Mouse (Mus musculus) liver, embryonic 11.5 days (tissue): ENCODE measurements at regions not wholly inside any gene's neighbourhood (a gene's known extent, or its start where the extent isn't known, plus 50 kb on each side); places are given as distances from the start of the nearest gene placed in this dataset.
"Not testable (repeated sequence)": the region's sequence is repeated elsewhere in the genome, so short reads cannot be mapped to it uniquely, and the experiment has no call there.

ENCODE experiments used
- ATAC-seq: fragments of 200-750 bp; cut with Nextera tagmentation; replicated peaks from 2 replicates; pipeline ENCODE4 v1.8.0; 2017; ENCODE audit warnings: moderate number of reproducible peaks, mild to moderate bottlenecking, moderate TSS enrichment, moderate library complexity; ENCODE audit not compliant: low FRiP score
- DNase-seq: peaks from one replicate; pipeline ENCODE4 v3.0.0-alpha.2; 2017; ENCODE audit warnings: low spot score
- H3K27ac ChIP-seq: fragments of 300-500 bp; sonication (generic); 2 replicates; pipeline ENCODE4 v1.5.1; 2014; ENCODE audit warnings: mild to moderate bottlenecking, low read depth, low read length, control low read depth
- H3K27me3 ChIP-seq: fragments of 300-500 bp; sonication (generic); replicated peaks from 2 replicates; pipeline ENCODE4 v1.6.1; 2014; ENCODE audit warnings: low read length, mixed read lengths; ENCODE audit not compliant: control insufficient read depth, insufficient read depth
- H3K36me3 ChIP-seq: fragments of 300-500 bp; sonication (generic); 2 replicates; pipeline ENCODE4 v1.6.1; 2014; ENCODE audit warnings: mild to moderate bottlenecking, low read length, moderate library complexity, mixed read lengths; ENCODE audit not compliant: control insufficient read depth, insufficient read depth
- H3K4me1 ChIP-seq: fragments of 300-500 bp; sonication (generic); replicated peaks from 2 replicates; pipeline ENCODE4 v1.6.1; 2014; ENCODE audit warnings: low read length, mixed read lengths; ENCODE audit not compliant: control insufficient read depth, insufficient read depth
- H3K4me2 ChIP-seq: fragments of 300-500 bp; sonication (generic); 2 replicates; pipeline ENCODE4 v1.6.1; 2014; ENCODE audit warnings: mild to moderate bottlenecking, control low read depth, moderate library complexity
- H3K4me3 ChIP-seq: fragments of 300-500 bp; sonication (generic); 2 replicates; pipeline ENCODE4 v1.5.1; 2014; ENCODE audit warnings: low read depth, low read length, control low read depth
- H3K9ac ChIP-seq: fragments of 300-500 bp; sonication (generic); 2 replicates; pipeline ENCODE4 v1.6.1; 2014; ENCODE audit warnings: low read depth, low read length, control low read depth
- H3K9me3 ChIP-seq: fragments of 300-500 bp; sonication (generic); 2 replicates; pipeline ENCODE4 v1.6.1; 2016; ENCODE audit warnings: low read length, inconsistent platforms, mixed read lengths; ENCODE audit not compliant: control insufficient read depth
- WGBS: fragments of 180-500 bp; shearing (Covaris S2); extraction: QIAGEN DNeasy Blood & Tissue Kit; methylation state at CpG from one replicate; pipeline ENCODE4 v1.1.7; 2014; 5-methylcytosine and 5-hydroxymethylcytosine counted together

GRCm38 (mm10) chr3:58271441-58271840, 143.1 kb upstream of the Tsc22d2 start:
- DNase-seq, ATAC-seq, H3K27me3 ChIP-seq, H3K4me3 ChIP-seq, H3K27ac ChIP-seq, H3K9ac ChIP-seq, H3K4me1 ChIP-seq, H3K36me3 ChIP-seq, H3K9me3 ChIP-seq, H3K4me2 ChIP-seq: not testable (repeated sequence)
- WGBS = no CpG with 5 or more reads among the region's 4 CpGs

- H3K27me3 ChIP-seq = no peaks in the 10 kb centered on the region
- 73% methylated on average over 6 of the region's 6 CpGs for WGBS
- H3K4me1 ChIP-seq = no peaks in the 10 kb centered on the region
- H3K36me3 ChIP-seq = no peaks in the 10 kb centered on the region
- no peak overlapping the region for H3K4me3 ChIP-seq
- ATAC-seq (no peak), DNase-seq (no peak)
- no peak overlapping the region for H3K4me2 ChIP-seq
- no peaks in the 10 kb centered on the region for H3K9me3 ChIP-seq
- H3K27ac ChIP-seq = no peak overlapping the region
- H3K9ac ChIP-seq = no peak overlapping the region
Observed at GRCm38 (mm10) chr3:58281291-58281690, 133.2 kb upstream of the Tsc22d2 start.

DNA sequence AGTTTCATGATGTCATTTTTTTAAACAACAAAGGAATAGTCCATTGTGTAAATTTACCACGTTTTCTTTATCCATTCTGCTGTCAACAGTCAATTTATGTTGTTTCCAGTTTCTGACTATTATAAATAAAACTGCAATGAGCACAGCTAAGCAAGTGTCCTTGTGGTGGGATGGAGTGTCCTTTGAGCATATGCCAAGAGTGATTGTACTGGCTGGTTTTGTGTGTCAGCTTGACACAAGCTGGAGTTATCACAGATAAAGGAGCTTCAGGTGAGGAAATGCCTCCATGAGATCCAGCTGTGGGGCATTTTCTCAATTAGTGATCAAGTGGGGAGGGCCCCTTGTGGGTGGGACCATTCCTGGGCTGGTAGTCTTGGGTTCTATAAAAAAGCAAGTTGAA, 130.1 kb upstream of the Tsc22d2 start:
- H3K36me3 ChIP-seq, H3K27me3 ChIP-seq, H3K9me3 ChIP-seq, H3K4me1 ChIP-seq, H3K4me2 ChIP-seq, H3K9ac ChIP-seq, H3K27ac ChIP-seq, DNase-seq, ATAC-seq, H3K4me3 ChIP-seq: not testable (repeated sequence)
- 25% methylated on average over 1 of the region's 1 CpGs for WGBS

GRCm38 (mm10) chr3:58295810-58296209, 118.7 kb upstream of the Tsc22d2 start:
- no peak for DNase-seq
- Histone ChIP-seq H3K36me3 (no peaks in the 10 kb centered on the region), H3K9me3 (no peaks in the 10 kb centered on the region), H3K27ac (no peak overlapping the region), H3K4me2 (no peak overlapping the region), H3K4me3 (no peak overlapping the region), H3K27me3 (no peaks in the 10 kb centered on the region), H3K9ac (no peak overlapping the region), H3K4me1 (no peaks in the 10 kb centered on the region)
- 74% methylated on average over 5 of the region's 5 CpGs for WGBS
- ATAC-seq = no peak

GRCm38 (mm10) chr3:58300213-58300612, 114.3 kb upstream of the Tsc22d2 start:
- Histone ChIP-seq H3K27me3 (no peaks in the 10 kb centered on the region), H3K36me3 (no peaks in the 10 kb centered on the region), H3K9ac (no peak overlapping the region), H3K4me3 (no peak overlapping the region), H3K4me2 (no peak overlapping the region), H3K27ac (no peak overlapping the region), H3K4me1 (no peaks in the 10 kb centered on the region), H3K9me3 (no peaks in the 10 kb centered on the region)
- ATAC-seq (no peak), DNase-seq (no peak)
- 60% methylated on average over 2 of the region's 2 CpGs for WGBS

DNA sequence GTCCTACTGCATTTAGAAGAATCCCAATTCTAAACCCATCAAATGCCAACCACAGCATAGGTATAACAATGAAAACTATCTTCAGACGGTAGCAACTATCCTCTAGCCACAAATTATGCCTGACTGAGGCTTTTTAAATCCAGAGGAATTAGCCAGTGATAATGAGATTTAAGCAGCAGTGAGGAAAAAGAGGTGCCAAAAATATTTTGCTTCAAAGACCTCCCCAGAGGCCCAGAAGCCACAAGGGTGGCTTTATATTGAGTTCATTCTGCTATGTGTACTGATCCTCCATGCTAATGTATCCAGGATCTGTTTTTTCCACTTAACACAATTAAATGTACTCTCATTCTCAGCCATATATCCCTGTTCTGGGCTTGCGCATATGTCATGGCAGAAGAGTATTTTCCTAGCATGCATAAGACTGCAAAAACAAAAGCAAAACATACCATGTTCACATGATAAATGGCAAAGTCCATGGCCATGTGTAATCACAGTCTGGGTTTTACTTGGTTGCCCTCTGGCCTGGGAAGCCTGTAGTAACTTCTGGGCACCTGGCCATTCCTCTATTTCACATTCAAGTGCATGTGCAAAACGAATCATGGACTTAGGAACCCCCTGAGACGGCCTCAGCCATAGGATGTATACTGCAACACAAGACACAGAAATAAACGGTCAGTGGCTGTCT, 113.6 kb upstream of the Tsc22d2 start:
- no peak overlapping the region for H3K4me3 ChIP-seq
- H3K36me3 ChIP-seq = no peaks in the 10 kb centered on the region
- no peak for DNase-seq
- no peaks in the 10 kb centered on the region for H3K4me1 ChIP-seq
- no peaks in the 10 kb centered on the region for H3K27me3 ChIP-seq
- no peaks in the 10 kb centered on the region for H3K9me3 ChIP-seq
- no peak overlapping the region for H3K27ac ChIP-seq
- no peak for ATAC-seq
- H3K9ac ChIP-seq = no peak overlapping the region
- 82% methylated on average over 5 of the region's 5 CpGs for WGBS
- no peak overlapping the region for H3K4me2 ChIP-seq

DNA sequence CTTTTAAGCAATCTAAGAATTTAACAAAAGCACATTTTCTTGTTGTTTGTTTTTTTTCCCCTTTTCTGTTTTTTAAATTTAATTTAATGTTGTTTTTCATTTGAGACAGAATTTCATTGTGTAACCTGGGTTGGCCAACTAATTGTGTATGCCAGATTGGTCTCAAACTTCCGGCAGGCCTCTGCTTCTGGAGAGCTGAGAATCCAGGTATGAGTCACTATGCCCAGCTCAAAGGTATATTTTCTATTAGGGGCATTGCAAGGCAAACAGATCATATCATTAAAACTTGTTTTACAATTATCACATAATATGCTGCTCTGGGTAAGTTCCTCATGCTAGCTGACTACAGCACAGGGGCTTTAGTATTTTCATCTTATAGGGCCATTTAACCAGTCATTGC, 112.2 kb upstream of the Tsc22d2 start:
- 82% methylated on average over 1 of the region's 1 CpGs for WGBS
- DNase-seq (no peak), ATAC-seq (no peak)
- H3K27me3 ChIP-seq = no peaks in the 10 kb centered on the region
- no peaks in the 10 kb centered on the region for H3K9me3 ChIP-seq
- H3K4me3 ChIP-seq = no peak overlapping the region
- no peaks in the 10 kb centered on the region for H3K36me3 ChIP-seq
- H3K9ac ChIP-seq = no peak overlapping the region
- H3K27ac ChIP-seq = no peak overlapping the region
- no peak overlapping the region for H3K4me2 ChIP-seq
- no peaks in the 10 kb centered on the region for H3K4me1 ChIP-seq

DNA sequence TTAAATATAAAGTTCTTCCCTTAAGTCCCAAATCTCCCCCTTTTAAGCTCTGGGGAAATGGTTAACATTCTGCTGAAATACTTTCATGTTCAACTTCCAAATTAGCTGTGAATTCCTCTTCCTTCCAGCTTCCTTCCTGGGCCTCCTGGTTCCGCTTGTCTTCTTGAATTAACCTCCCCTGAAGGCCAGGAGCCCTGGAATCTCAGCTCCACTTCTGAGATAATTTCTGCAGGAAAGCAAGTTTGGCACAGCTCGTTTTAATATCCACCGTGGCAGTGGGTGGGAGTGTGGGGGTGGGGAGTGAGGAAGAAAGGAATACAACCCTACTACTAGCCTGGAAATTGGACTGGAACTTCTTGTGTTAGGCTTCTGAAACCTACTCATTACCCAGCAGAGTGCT, 110.8 kb upstream of the Tsc22d2 start:
- no peak for ATAC-seq
- 39% methylated on average over 3 of the region's 3 CpGs for WGBS

GRCm38 (mm10) chr3:58309601-58310000, 104.9 kb upstream of the Tsc22d2 start:
- no peak for ATAC-seq
- no peaks in the 10 kb centered on the region for H3K27me3 ChIP-seq
- H3K4me2 ChIP-seq = no peak overlapping the region
- H3K4me1 ChIP-seq = no peaks in the 10 kb centered on the region
- no peaks in the 10 kb centered on the region for H3K36me3 ChIP-seq
- 68% methylated on average over 8 of the region's 8 CpGs for WGBS
- H3K9me3 ChIP-seq = no peaks in the 10 kb centered on the region
- H3K27ac ChIP-seq = no peak overlapping the region
- no peak overlapping the region for H3K9ac ChIP-seq
- no peak for DNase-seq
- no peak overlapping the region for H3K4me3 ChIP-seq

More for the DNA sequence above, 110.8 kb upstream of the Tsc22d2 start:
- H3K27me3 ChIP-seq = no peaks in the 10 kb centered on the region
- no peak for DNase-seq
- H3K4me2 ChIP-seq = no peak overlapping the region
- no peak overlapping the region for H3K27ac ChIP-seq
- H3K36me3 ChIP-seq = no peaks in the 10 kb centered on the region
- no peaks in the 10 kb centered on the region for H3K9me3 ChIP-seq
- no peak overlapping the region for H3K9ac ChIP-seq
- no peaks in the 10 kb centered on the region for H3K4me1 ChIP-seq
- H3K4me3 ChIP-seq = no peak overlapping the region
